Mouse (Mus musculus) CH12.LX (cell line): ENCODE results near the gene Psmb11. TPM values are rescaled to one million over a fixed set of nuclear protein-coding genes. Genes with fewer than 3 reads are reported as not detected.

Experiments
- DNase-seq: peaks from one replicate; pipeline ENCODE4 v3.0.0-alpha.2; 2013; ENCODE audit errors: extremely low read depth
- H3K27ac ChIP-seq: 2 replicates; pipeline ENCODE4 v1.5.1; 2012; ENCODE audit warnings: low read depth, mild to moderate bottlenecking, control low read depth, moderate library complexity; ENCODE audit not compliant: insufficient read depth
- H3K27me3 ChIP-seq: replicated peaks from 2 replicates; pipeline ENCODE3; 2012; ENCODE audit warnings: inconsistent platforms
- H3K36me3 ChIP-seq, 2 experiments: replicated peaks in 1 of 2; 2 replicates each; pipeline versions ENCODE3 to v1.6.1; 2012; ENCODE audit warnings: inconsistent platforms in 1 of 2, low read length in 1 of 2, mild to moderate bottlenecking in 1 of 2, mixed read lengths in 1 of 2, moderate library complexity in 1 of 2; ENCODE audit not compliant: control insufficient read depth in 1 of 2, insufficient read depth in 1 of 2
- H3K4me1 ChIP-seq, 2 experiments: 2 replicates each; pipeline ENCODE4 v1.6.1; 2012; ENCODE audit warnings: inconsistent platforms in 1 of 2, moderate library complexity in 1 of 2; ENCODE audit not compliant: insufficient read depth in 2 of 2, control insufficient read depth in 1 of 2
- H3K4me2 ChIP-seq: 2 replicates; pipeline ENCODE4 v1.6.1; 2012; ENCODE audit warnings: low read depth, mild to moderate bottlenecking, control low read depth; ENCODE audit not compliant: poor library complexity, insufficient read depth, severe bottlenecking
- H3K4me3 ChIP-seq, 3 experiments: fragments of 150-350 bp in 1 of 3; sonication (generic) in 1 of 3; replicated peaks in 1 of 3; 2 replicates each; pipeline versions ENCODE3 to v1.5.1; 2011 to 2012; ENCODE audit warnings: low read depth in 2 of 3, low read length in 2 of 3, mild to moderate bottlenecking in 2 of 3, moderate library complexity in 2 of 3, control low read depth in 1 of 3, improper control_type of control experiment in 1 of 3, inconsistent platforms in 1 of 3, mixed read lengths in 1 of 3; ENCODE audit not compliant: poor library complexity in 1 of 3
- H3K79me2 ChIP-seq: replicated peaks from 2 replicates; pipeline ENCODE4 v1.6.1; 2012; ENCODE audit warnings: mild to moderate bottlenecking, moderate library complexity; ENCODE audit not compliant: control insufficient read depth, poor library complexity, insufficient read depth, severe bottlenecking; ENCODE audit errors: extremely low read depth
- H3K9ac ChIP-seq: 2 replicates; pipeline ENCODE4 v1.6.1; 2012; ENCODE audit warnings: low read depth, mild to moderate bottlenecking, control low read depth, moderate library complexity; ENCODE audit not compliant: insufficient read depth
- H3K9me3 ChIP-seq: replicated peaks from 2 replicates; pipeline ENCODE3; 2012; ENCODE audit warnings: low read length, inconsistent platforms, mixed read lengths
- BHLHE40 ChIP-seq: IDR thresholded peaks from 2 replicates; pipeline ENCODE4 v1.6.1; 2011; ENCODE audit warnings: mild to moderate bottlenecking, low read depth, low read length, improper control_type of control experiment
- CTCF ChIP-seq, 2 experiments: IDR thresholded peaks in 1 of 2; conservative IDR thresholded peaks in 1 of 2; 2 replicates each; pipeline ENCODE4 v1.5.1; 2011 to 2012; ENCODE audit warnings: low read depth in 2 of 2, low read length in 2 of 2, improper control_type of control experiment in 1 of 2, inconsistent platforms in 1 of 2, mild to moderate bottlenecking in 1 of 2, moderate library complexity in 1 of 2
- EP300 ChIP-seq: IDR thresholded peaks from 2 replicates; pipeline ENCODE4 v1.6.1; 2011; ENCODE audit warnings: low read length, improper control_type of control experiment
- GABPA ChIP-seq: IDR thresholded peaks from 2 replicates; pipeline ENCODE4 v1.6.1; 2012; ENCODE audit warnings: low read depth, low read length, improper control_type of control experiment, inconsistent platforms; ENCODE audit not compliant: insufficient replicate concordance
- HCFC1 ChIP-seq: IDR thresholded peaks from 2 replicates; pipeline ENCODE4 v1.6.1; 2012; ENCODE audit warnings: low read depth, mild to moderate bottlenecking, inconsistent platforms, low read length, improper control_type of control experiment
- IRF4 ChIP-seq: IDR thresholded peaks from 2 replicates; pipeline ENCODE4 v1.6.1; 2014; ENCODE audit warnings: low read depth, mild to moderate bottlenecking, inconsistent platforms, low read length, improper control_type of control experiment
- JUN ChIP-seq: IDR thresholded peaks from 2 replicates; pipeline ENCODE4 v1.6.1; 2011; ENCODE audit warnings: low read depth, mild to moderate bottlenecking, low read length, improper control_type of control experiment, moderate library complexity; ENCODE audit not compliant: insufficient read depth
- JUND ChIP-seq: conservative IDR thresholded peaks from 2 replicates; pipeline ENCODE4 v1.6.1; 2011; ENCODE audit warnings: low read depth, low read length, improper control_type of control experiment
- MAFK ChIP-seq: IDR thresholded peaks from 2 replicates; pipeline ENCODE4 v1.6.1; 2011; ENCODE audit warnings: low read length, improper control_type of control experiment; ENCODE audit not compliant: insufficient replicate concordance
- MAZ ChIP-seq: IDR thresholded peaks from 2 replicates; pipeline ENCODE4 v1.6.1; 2012; ENCODE audit warnings: low read depth, mild to moderate bottlenecking, inconsistent platforms, low read length, improper control_type of control experiment, moderate library complexity
- MEF2A ChIP-seq: IDR thresholded peaks from 2 replicates; pipeline ENCODE4 v1.6.1; 2014; ENCODE audit warnings: low read depth, mild to moderate bottlenecking, inconsistent platforms, low read length, improper control_type of control experiment, borderline replicate concordance
- MXI1 ChIP-seq: IDR thresholded peaks from 2 replicates; pipeline ENCODE4 v1.6.1; 2011; ENCODE audit warnings: mild to moderate bottlenecking, low read depth, low read length, improper control_type of control experiment
- NELFE ChIP-seq: IDR thresholded peaks from 2 replicates; pipeline ENCODE4 v1.6.1; 2011; ENCODE audit warnings: low read depth, low read length, improper control_type of control experiment
- NRF1 ChIP-seq: IDR thresholded peaks from 2 replicates; pipeline ENCODE4 v1.6.1; 2014; ENCODE audit warnings: low read depth, mild to moderate bottlenecking, inconsistent platforms, low read length, improper control_type of control experiment, moderate library complexity
- POLR2A ChIP-seq: IDR thresholded peaks from 2 replicates; pipeline ENCODE4 v1.6.1; 2011; ENCODE audit warnings: low read depth, mild to moderate bottlenecking, improper control_type of control experiment, low read length
- RAD21 ChIP-seq: IDR thresholded peaks from 2 replicates; pipeline ENCODE4 v1.6.1; 2011; ENCODE audit warnings: low read depth, mild to moderate bottlenecking, low read length, improper control_type of control experiment, moderate library complexity
- RCOR1 ChIP-seq: conservative IDR thresholded peaks from 2 replicates; pipeline ENCODE4 v1.6.1; 2012; ENCODE audit warnings: low read depth, mild to moderate bottlenecking, inconsistent platforms, low read length, improper control_type of control experiment
- SIN3A ChIP-seq: IDR thresholded peaks from 2 replicates; pipeline ENCODE4 v1.6.1; 2012; ENCODE audit warnings: low read length, improper control_type of control experiment, inconsistent platforms
- SMC3 ChIP-seq: IDR thresholded peaks from 2 replicates; pipeline ENCODE4 v1.6.1; 2011; ENCODE audit warnings: low read depth, low read length, improper control_type of control experiment
- TCF12 ChIP-seq: IDR thresholded peaks from 2 replicates; pipeline ENCODE4 v1.6.1; 2014; ENCODE audit warnings: low read depth, mild to moderate bottlenecking, inconsistent platforms, low read length, improper control_type of control experiment
- USF2 ChIP-seq: conservative IDR thresholded peaks from 2 replicates; pipeline ENCODE4 v1.6.1; 2011; ENCODE audit warnings: low read depth, low read length, improper control_type of control experiment
- ZC3H11A ChIP-seq: IDR thresholded peaks from 2 replicates; pipeline ENCODE4 v1.6.1; 2012; ENCODE audit warnings: low read depth, mild to moderate bottlenecking, inconsistent platforms, low read length, improper control_type of control experiment
- ZMIZ1 ChIP-seq: IDR thresholded peaks from 2 replicates; pipeline ENCODE4 v1.6.1; 2012; ENCODE audit warnings: low read depth, mild to moderate bottlenecking, inconsistent platforms, low read length, improper control_type of control experiment
- ZNF384 ChIP-seq: IDR thresholded peaks from 2 replicates; pipeline ENCODE4 v1.6.1; 2012; ENCODE audit warnings: low read depth, low read length, improper control_type of control experiment, inconsistent platforms
- dilution Hi-C: fragments of 300-500 bp; cut with MboI; formaldehyde crosslinking; loops from 2 replicates; pipeline ENCODE4 v1.14.3; 2020; ENCODE audit warnings: low sequenced_read_pairs; ENCODE audit not compliant: extremely low pct_unique_long_range_greater_than_20kb, extremely low pct_ligation_motif_present
- in situ Hi-C: fragments of 300-500 bp; cut with MboI; formaldehyde crosslinking; loops from 3 replicates; pipeline ENCODE4 v1.14.3; 2019; ENCODE audit warnings: low sequenced_read_pairs, low pct_ligation_motif_present, low pct_unique_long_range_greater_than_20kb, mixed read lengths
- polyA plus RNA-seq: library from polyadenylated mRNA; unstranded; fragments of >175 nt; gene quantifications from 2 replicates; pipeline ENCODE4 v1.2.1, GENCODE M21; 2012; ENCODE audit warnings: low read depth; ENCODE audit not compliant: insufficient read length
- total RNA-seq, 2 experiments: library from RNA; depleted of rRNA; stranded (reverse); fragments of 300-350 nt in 1 of 2; fragments of >200 nt in 1 of 2; gene quantifications; 2 replicates each; pipeline ENCODE4 v1.2.3; 2012 to 2014

Gene Psmb11
- total and polyA plus RNA-seq, 3 experiments, result not detected

DNA sequence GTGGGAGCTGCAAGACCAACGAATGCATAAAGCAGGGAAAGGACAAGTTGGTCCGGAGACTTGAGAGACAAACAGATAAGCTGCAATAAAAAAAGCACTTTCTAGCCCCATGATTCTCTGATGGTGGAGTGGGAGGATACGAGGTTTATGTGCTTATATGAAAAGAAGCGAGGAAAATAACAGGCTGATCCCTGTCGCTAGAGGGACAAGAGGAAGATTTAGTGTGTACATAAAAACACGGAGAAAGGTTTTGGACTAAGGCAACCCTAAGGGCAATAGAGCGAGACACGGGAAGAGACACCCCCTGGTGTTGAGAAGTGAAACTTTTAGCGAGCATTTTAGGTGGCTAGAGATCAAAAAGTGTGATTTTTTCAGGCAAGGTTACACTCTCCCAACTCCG, 43.2 kb upstream of the Psmb11 start:
- Histone ChIP-seq H3K4me2 (no peak overlapping the region), H3K79me2 (no peaks in the 10 kb centered on the region), H3K27me3 (no peaks in the 10 kb centered on the region), H3K9ac (no peak overlapping the region), H3K4me3 (no peak overlapping the region), H3K36me3 (peaks cover 0 to 4% of the 10 kb centered on the region in 2 experiments), H3K4me1 (peaks cover 0 to 17% of the 10 kb centered on the region in 2 experiments; a peak in 1 of 4 replicates), H3K27ac (no peak overlapping the region), H3K9me3 (peaks cover 26% of the 10 kb centered on the region)
- dilution Hi-C loops (no loop called here), in situ Hi-C loops (loop anchor here (10.0 kb wide), 1 partner anchor 57 kb away; no protein-coding TSS in a partner anchor)
- no peak for DNase-seq
- TF ChIP-seq MXI1 (no peak), CTCF (conservative IDR thresholded peaks at IDR 0.05 in 1 of 2, IDR thresholded peaks at IDR 0.05 in 1 of 2; ENCODE audit: low read depth in 2 of 2, low read length in 2 of 2) (peak; percentile 17 to 52; a peak in 2 of 4 replicates), SMC3 (peak; percentile 47), RAD21 (peak; percentile 3), BHLHE40 (no peak)

DNA sequence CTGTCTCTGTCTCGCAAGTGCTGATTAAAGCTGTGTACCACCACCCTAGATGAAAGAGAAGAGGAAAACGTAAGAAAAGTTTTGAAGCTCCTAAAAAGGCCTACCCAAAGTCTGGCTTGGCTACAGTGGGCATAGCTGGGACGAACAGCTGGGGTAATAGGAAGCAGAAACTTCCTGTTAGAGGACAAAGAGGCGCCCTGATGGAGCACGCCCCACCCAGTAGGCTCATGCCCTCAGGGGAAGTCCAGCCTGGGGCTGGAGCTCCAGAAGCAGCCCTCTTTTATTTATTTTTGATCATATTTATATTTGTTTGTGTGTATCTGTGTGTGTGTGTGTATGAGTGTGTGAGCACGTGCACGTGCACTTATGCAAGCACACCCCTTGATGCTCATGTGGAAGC, 41.6 kb upstream of the Psmb11 start:
- Histone ChIP-seq H3K36me3 (peaks cover 3 to 13% of the 10 kb centered on the region in 2 experiments), H3K79me2 (no peaks in the 10 kb centered on the region)
- in situ Hi-C loops, result loop anchor here (10.0 kb wide), 1 partner anchor 55 kb away; no protein-coding TSS in a partner anchor
- no peak for TF ChIP-seq IRF4
- TF ChIP-seq GABPA, result no peak
- no peak for TF ChIP-seq BHLHE40
- TF ChIP-seq MAFK, result no peak
- TF ChIP-seq, all 38 proteins: peak for 0
- H3K4me3 ChIP-seq, result no peak overlapping the region
- H3K9ac ChIP-seq, result no peak overlapping the region
- no peak overlapping the region for H3K27ac ChIP-seq
- no peak for DNase-seq
- peaks cover 26% of the 10 kb centered on the region for H3K9me3 ChIP-seq
- peaks cover 0 to 17% of the 10 kb centered on the region in 2 experiments; a peak in 1 of 4 replicates for H3K4me1 ChIP-seq
- H3K4me2 ChIP-seq, result no peak overlapping the region; the same call in 1 of the 2 replicates
- dilution Hi-C loops, result no loop called here
- H3K27me3 ChIP-seq, result no peaks in the 10 kb centered on the region

DNA sequence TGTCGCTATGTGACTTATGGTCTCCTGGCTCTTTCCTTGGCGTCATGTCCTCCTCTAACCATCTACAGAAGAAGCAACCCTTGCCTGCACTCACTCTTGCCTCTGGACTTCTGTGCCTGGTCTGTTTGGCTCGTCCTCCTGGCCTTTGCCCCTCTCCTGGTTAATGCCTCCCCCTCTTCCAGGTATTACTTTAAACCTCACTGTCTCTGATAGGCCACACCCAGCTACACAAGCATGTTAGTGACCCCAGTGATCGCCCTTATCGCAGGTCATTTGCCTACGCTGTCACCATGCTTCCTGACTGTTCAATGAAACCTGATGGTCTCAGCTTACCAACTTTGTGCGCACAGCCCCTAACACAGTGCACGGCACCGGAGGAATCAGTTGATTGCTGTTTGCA, 38.7 kb upstream of the Psmb11 start:
- no peak overlapping the region for H3K4me3 ChIP-seq
- peaks cover 0 to 17% of the 10 kb centered on the region in 2 experiments; a peak in 1 of 4 replicates for H3K4me1 ChIP-seq
- no peak overlapping the region for H3K9ac ChIP-seq
- H3K36me3 ChIP-seq, result peaks cover 3 to 17% of the 10 kb centered on the region in 2 experiments
- no peaks in the 10 kb centered on the region for H3K79me2 ChIP-seq
- H3K9me3 ChIP-seq, result peaks cover 3% of the 10 kb centered on the region
- in situ Hi-C loops (no loop called here), dilution Hi-C loops (no loop called here)
- TF ChIP-seq ZNF384, result no peak
- TF ChIP-seq NELFE, result no peak
- TF ChIP-seq SIN3A, result no peak
- no peak for TF ChIP-seq MAZ
- no peak for TF ChIP-seq ZMIZ1
- TF ChIP-seq HCFC1, result no peak
- no peak for TF ChIP-seq NRF1
- no peak for TF ChIP-seq ZC3H11A
- no peak for TF ChIP-seq CTCF (conservative IDR thresholded peaks at IDR 0.05 in 1 of 2, IDR thresholded peaks at IDR 0.05 in 1 of 2; ENCODE audit: low read depth in 2 of 2, low read length in 2 of 2)
- TF ChIP-seq JUN, result no peak
- no peak for TF ChIP-seq JUND
- TF ChIP-seq IRF4, result no peak
- TF ChIP-seq MEF2A, result no peak
- no peak for TF ChIP-seq GABPA
- no peak for TF ChIP-seq USF2
- no peak for TF ChIP-seq EP300
- TF ChIP-seq TCF12, result no peak
- TF ChIP-seq RCOR1, result no peak
- no peak for TF ChIP-seq POLR2A
- H3K27me3 ChIP-seq, result no peaks in the 10 kb centered on the region
- H3K27ac ChIP-seq, result no peak overlapping the region
- H3K4me2 ChIP-seq, result no peak overlapping the region
- DNase-seq, result no peak
